Mouse (Mus musculus): ENCODE results near the gene Clec4n. TPM values are rescaled to one million over a fixed set of nuclear protein-coding genes. Genes with fewer than 3 reads are reported as not detected.

Clec4n gene
- polyA plus RNA-seq, 1 experiment from 2014 or later: 3.7 TPM

- Histone ChIP-seq H3K4me3 (ENCODE audit: low read length) (no peak overlapping the region), H3K36me3 (ENCODE audit: insufficient read depth, low read length) (no peaks in the 10 kb centered on the region), H3K9me3 (ENCODE audit: low read length) (no peaks in the 10 kb centered on the region), H3K4me1 (ENCODE audit: insufficient read depth, low read length) (no peaks in the 10 kb centered on the region), H3K27me3 (ENCODE audit: insufficient read depth, low read length) (no peaks in the 10 kb centered on the region), H3K27ac (ENCODE audit: low read length) (no peak overlapping the region), H3K9ac (replicated peaks; ENCODE audit: low read length) (no peak overlapping the region), H3K4me2 (replicated peaks; ENCODE audit: low read depth, low read length) (no peak overlapping the region)
- ATAC-seq (ENCODE audit: low FRiP score, low TSS enrichment): no peak
These were observed 23.1 kb downstream of the Clec4n start for GRCm38 (mm10) chr6:123252735-123253134.

DNA sequence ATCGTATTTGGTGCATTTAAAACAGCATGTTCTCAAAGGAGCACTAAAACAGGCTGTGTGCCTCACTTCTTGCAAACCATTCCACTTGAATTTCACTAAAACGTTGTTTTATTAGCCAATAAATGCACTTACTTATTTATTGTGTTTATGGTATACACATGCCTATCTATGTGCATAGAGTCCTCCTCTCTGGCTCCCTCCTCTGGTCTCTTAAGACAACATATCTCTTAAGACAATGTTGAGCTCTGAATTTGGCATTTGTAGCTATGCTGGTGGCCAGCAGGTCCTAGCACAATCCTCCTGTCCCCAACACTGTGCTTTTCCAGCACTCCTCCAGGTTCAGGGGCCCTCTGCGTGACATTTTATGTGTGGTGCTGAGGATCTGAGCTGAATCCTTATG, 29.3 kb downstream of the Clec4n start:
- H3K9ac ChIP-seq (replicated peaks; ENCODE audit: low read length): no peak overlapping the region
- no peaks in the 10 kb centered on the region for H3K27me3 ChIP-seq (ENCODE audit: insufficient read depth, low read length)
- H3K4me3 ChIP-seq (ENCODE audit: low read length): no peak overlapping the region
- no peaks in the 10 kb centered on the region for H3K36me3 ChIP-seq (ENCODE audit: insufficient read depth, low read length)
- no peaks in the 10 kb centered on the region for H3K9me3 ChIP-seq (ENCODE audit: low read length)
- H3K4me1 ChIP-seq (ENCODE audit: insufficient read depth, low read length): no peaks in the 10 kb centered on the region
- H3K27ac ChIP-seq (ENCODE audit: low read length): no peak overlapping the region
- ATAC-seq (ENCODE audit: low FRiP score, low TSS enrichment): no peak
- WGBS: 68% methylated on average over 3 of the region's 3 CpGs
- H3K4me2 ChIP-seq (replicated peaks; ENCODE audit: low read depth, low read length): no peak overlapping the region

DNA sequence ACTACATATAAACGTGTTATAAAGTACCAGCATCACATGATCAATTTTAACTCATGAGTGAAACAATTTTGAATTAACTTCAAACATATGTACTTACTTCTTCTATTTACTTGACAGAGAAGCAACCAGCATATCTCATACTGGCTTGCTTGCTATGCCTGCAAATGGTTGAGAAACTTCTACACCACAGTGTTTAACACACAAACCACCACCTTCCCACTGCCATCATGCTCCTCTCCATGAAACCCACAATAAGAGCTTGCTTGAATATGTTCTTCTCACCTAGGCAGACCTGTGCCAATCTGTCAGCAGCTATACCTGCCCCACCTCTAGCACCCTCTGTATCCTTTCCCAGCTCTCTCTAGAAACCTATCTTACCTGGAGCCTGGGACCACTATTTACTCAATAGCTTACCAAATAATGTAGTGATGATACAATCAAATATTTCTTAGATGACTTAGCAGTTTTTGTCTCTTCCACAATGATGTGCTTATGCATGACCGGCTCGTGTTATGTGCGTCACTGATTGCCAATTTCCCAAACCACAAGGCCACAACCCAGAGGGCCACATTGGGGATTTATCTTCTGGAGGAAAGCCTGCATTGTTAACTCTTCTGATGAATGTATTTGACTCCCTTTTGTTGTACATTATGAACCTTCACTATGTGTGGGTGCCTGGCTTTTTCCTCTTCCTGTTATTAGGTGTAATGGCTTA, 30.4 kb downstream of the Clec4n start:
- H3K36me3 ChIP-seq (ENCODE audit: insufficient read depth, low read length): no peaks in the 10 kb centered on the region
- ATAC-seq (ENCODE audit: low FRiP score, low TSS enrichment): no peak
- H3K4me3 ChIP-seq (ENCODE audit: low read length): no peak overlapping the region
- H3K27ac ChIP-seq (ENCODE audit: low read length): no peak overlapping the region
- 87% methylated on average over 4 of the region's 4 CpGs for WGBS
- H3K9ac ChIP-seq (replicated peaks; ENCODE audit: low read length): no peak overlapping the region
- no peaks in the 10 kb centered on the region for H3K9me3 ChIP-seq (ENCODE audit: low read length)
- no peak overlapping the region for H3K4me2 ChIP-seq (replicated peaks; ENCODE audit: low read depth, low read length)
- no peaks in the 10 kb centered on the region for H3K4me1 ChIP-seq (ENCODE audit: insufficient read depth, low read length)
- H3K27me3 ChIP-seq (ENCODE audit: insufficient read depth, low read length): no peaks in the 10 kb centered on the region

DNA sequence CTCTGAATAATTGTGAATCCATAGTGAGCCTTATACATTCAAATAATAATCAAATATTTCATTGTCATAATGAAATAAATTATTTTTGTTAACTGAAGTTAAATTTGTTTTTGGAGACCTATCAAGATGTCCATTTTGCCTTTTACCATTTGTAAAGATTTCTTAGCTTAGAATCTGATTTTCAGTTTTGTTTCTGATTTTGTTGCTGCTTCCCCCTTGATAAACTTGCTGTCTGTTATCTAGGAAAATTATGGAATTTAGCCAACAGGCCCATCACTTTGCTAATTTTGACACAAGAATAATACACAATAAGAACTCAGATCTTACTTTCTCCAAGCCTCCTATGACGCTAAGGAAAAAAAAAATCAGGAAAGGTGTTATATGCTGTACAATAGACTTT, 31.2 kb downstream of the Clec4n start:
- WGBS: 84% methylated on average over 1 of the region's 1 CpGs
- no peaks in the 10 kb centered on the region for H3K9me3 ChIP-seq (ENCODE audit: low read length)
- H3K4me1 ChIP-seq (ENCODE audit: insufficient read depth, low read length): no peaks in the 10 kb centered on the region
- H3K36me3 ChIP-seq (ENCODE audit: insufficient read depth, low read length): no peaks in the 10 kb centered on the region
- H3K4me2 ChIP-seq (replicated peaks; ENCODE audit: low read depth, low read length): no peak overlapping the region
- no peaks in the 10 kb centered on the region for H3K27me3 ChIP-seq (ENCODE audit: insufficient read depth, low read length)
- no peak overlapping the region for H3K4me3 ChIP-seq (ENCODE audit: low read length)
- no peak overlapping the region for H3K9ac ChIP-seq (replicated peaks; ENCODE audit: low read length)
- ATAC-seq (ENCODE audit: low FRiP score, low TSS enrichment): no peak
- H3K27ac ChIP-seq (ENCODE audit: low read length): no peak overlapping the region

GRCm38 (mm10) chr6:123261555-123262161, 32.0 kb downstream of the Clec4n start, which contains the start of gene Clec4d:
Clec4d (plus strand) TSS chr6:123262111.
- WGBS: 67% methylated on average over 4 of the region's 4 CpGs
- no peak for ATAC-seq (ENCODE audit: low FRiP score, low TSS enrichment)

DNA sequence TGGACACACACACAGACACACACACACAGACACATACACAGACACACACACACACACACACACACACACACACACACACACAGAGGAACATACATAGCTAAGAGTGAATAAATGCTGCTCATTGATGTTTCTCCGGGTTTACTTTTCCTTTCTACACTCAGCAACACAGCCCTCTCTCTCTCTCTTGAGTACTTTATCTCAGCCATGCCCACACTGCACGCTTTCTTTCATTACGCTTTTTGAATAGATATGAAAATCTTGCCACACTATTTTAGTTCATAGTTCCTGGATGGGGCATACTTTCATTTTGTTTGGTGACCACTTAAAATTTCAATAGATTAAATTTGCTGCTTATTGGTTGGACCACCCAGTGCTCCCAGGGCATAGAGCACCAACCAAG, 34.6 kb downstream of the Clec4n start:
- H3K4me1 ChIP-seq (ENCODE audit: insufficient read depth, low read length): no peaks in the 10 kb centered on the region
- H3K4me2 ChIP-seq (replicated peaks; ENCODE audit: low read depth, low read length): no peak overlapping the region
- no peak for ATAC-seq (ENCODE audit: low FRiP score, low TSS enrichment)
- no peaks in the 10 kb centered on the region for H3K9me3 ChIP-seq (ENCODE audit: low read length)
- no peaks in the 10 kb centered on the region for H3K27me3 ChIP-seq (ENCODE audit: insufficient read depth, low read length)
- H3K27ac ChIP-seq (ENCODE audit: low read length): no peak overlapping the region
- 89% methylated on average over 3 of the region's 3 CpGs for WGBS
- no peaks in the 10 kb centered on the region for H3K36me3 ChIP-seq (ENCODE audit: insufficient read depth, low read length)
- H3K9ac ChIP-seq (replicated peaks; ENCODE audit: low read length): no peak overlapping the region
- H3K4me3 ChIP-seq (ENCODE audit: low read length): no peak overlapping the region

More at GRCm38 (mm10) chr6:123261555-123262161, 32.0 kb downstream of the Clec4n start, which contains the start of gene Clec4d:
- Histone ChIP-seq H3K36me3 (ENCODE audit: insufficient read depth, low read length) (no peaks in the 10 kb centered on the region), H3K4me2 (replicated peaks; ENCODE audit: low read depth, low read length) (no peak within 1 kb of the TSS), H3K4me1 (ENCODE audit: insufficient read depth, low read length) (no peaks in the 10 kb centered on the region), H3K27ac (ENCODE audit: low read length) (no peak within 1 kb of the TSS), H3K27me3 (ENCODE audit: insufficient read depth, low read length) (no peaks in the 10 kb centered on the region), H3K9me3 (ENCODE audit: low read length) (no peaks in the 10 kb centered on the region), H3K9ac (replicated peaks; ENCODE audit: low read length) (no peak within 1 kb of the TSS), H3K4me3 (ENCODE audit: low read length) (no peak within 1 kb of the TSS)

GRCm38 (mm10) chr6:123265809-123266208, 36.2 kb downstream of the Clec4n start:
- no peaks in the 10 kb centered on the region for H3K9me3 ChIP-seq (ENCODE audit: low read length)
- H3K4me3 ChIP-seq (ENCODE audit: low read length): no peak overlapping the region
- H3K4me1 ChIP-seq (ENCODE audit: insufficient read depth, low read length): no peaks in the 10 kb centered on the region
- H3K27me3 ChIP-seq (ENCODE audit: insufficient read depth, low read length): no peaks in the 10 kb centered on the region
- H3K27ac ChIP-seq (ENCODE audit: low read length): no peak overlapping the region
- no peaks in the 10 kb centered on the region for H3K36me3 ChIP-seq (ENCODE audit: insufficient read depth, low read length)
- ATAC-seq (ENCODE audit: low FRiP score, low TSS enrichment): no peak
- no peak overlapping the region for H3K4me2 ChIP-seq (replicated peaks; ENCODE audit: low read depth, low read length)
- H3K9ac ChIP-seq (replicated peaks; ENCODE audit: low read length): no peak overlapping the region
- WGBS: 90% methylated on average over 4 of the region's 4 CpGs

DNA sequence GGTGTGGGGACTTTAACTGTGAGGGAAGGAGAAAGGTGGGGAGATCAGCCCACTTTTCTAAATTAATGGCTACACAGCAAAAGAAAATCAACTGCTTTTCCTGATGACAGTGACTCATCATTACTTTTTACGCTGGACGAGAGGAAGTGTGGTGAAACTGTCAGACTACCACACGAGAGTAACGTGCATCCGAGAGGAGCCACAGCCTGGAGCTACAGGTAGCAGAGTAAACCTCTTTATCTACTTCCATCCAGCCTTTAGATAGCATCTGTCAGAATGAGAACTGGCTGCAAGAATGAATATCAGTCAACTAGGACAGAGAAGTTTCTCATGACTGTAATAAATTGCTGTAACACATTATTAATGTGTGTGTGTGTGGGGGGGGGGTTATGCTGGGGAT, 37.3 kb downstream of the Clec4n start:
- H3K9me3 ChIP-seq (ENCODE audit: low read length): no peaks in the 10 kb centered on the region
- no peak overlapping the region for H3K4me2 ChIP-seq (replicated peaks; ENCODE audit: low read depth, low read length)
- 70% methylated on average over 5 of the region's 5 CpGs for WGBS
- H3K27ac ChIP-seq (ENCODE audit: low read length): no peak overlapping the region
- H3K4me1 ChIP-seq (ENCODE audit: insufficient read depth, low read length): no peaks in the 10 kb centered on the region
- no peak overlapping the region for H3K4me3 ChIP-seq (ENCODE audit: low read length)
- no peak overlapping the region for H3K9ac ChIP-seq (replicated peaks; ENCODE audit: low read length)
- H3K36me3 ChIP-seq (ENCODE audit: insufficient read depth, low read length): no peaks in the 10 kb centered on the region
- no peaks in the 10 kb centered on the region for H3K27me3 ChIP-seq (ENCODE audit: insufficient read depth, low read length)
- no peak for ATAC-seq (ENCODE audit: low FRiP score, low TSS enrichment)

DNA sequence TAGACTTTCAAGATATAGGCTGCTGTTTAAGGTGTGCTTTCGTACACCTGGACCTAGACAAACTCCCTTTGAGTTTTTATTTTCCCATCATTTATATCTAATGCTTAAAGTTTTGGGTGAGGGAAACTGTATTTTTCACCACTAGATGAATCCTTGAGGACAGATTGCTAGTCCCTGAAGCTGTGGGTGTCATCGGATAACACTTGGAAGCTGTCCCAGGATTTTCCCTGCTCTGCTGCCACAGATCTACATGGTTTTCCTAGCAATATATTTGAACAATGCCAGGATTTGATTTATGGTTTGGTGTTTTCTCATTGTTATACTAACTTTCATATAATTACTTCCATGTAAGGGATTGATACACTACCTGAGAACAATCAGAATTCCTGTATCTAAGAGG, 49.8 kb downstream of the Clec4n start:
- no peaks in the 10 kb centered on the region for H3K27me3 ChIP-seq (ENCODE audit: insufficient read depth, low read length)
- ATAC-seq (ENCODE audit: low FRiP score, low TSS enrichment): no peak
- 93% methylated on average over 2 of the region's 2 CpGs for WGBS
- H3K9me3 ChIP-seq (ENCODE audit: low read length): no peaks in the 10 kb centered on the region
- H3K36me3 ChIP-seq (ENCODE audit: insufficient read depth, low read length): no peaks in the 10 kb centered on the region
- H3K9ac ChIP-seq (replicated peaks; ENCODE audit: low read length): no peak overlapping the region
- H3K4me1 ChIP-seq (ENCODE audit: insufficient read depth, low read length): no peaks in the 10 kb centered on the region
- H3K4me3 ChIP-seq (ENCODE audit: low read length): no peak overlapping the region
- H3K27ac ChIP-seq (ENCODE audit: low read length): no peak overlapping the region
- H3K4me2 ChIP-seq (replicated peaks; ENCODE audit: low read depth, low read length): no peak overlapping the region

DNA sequence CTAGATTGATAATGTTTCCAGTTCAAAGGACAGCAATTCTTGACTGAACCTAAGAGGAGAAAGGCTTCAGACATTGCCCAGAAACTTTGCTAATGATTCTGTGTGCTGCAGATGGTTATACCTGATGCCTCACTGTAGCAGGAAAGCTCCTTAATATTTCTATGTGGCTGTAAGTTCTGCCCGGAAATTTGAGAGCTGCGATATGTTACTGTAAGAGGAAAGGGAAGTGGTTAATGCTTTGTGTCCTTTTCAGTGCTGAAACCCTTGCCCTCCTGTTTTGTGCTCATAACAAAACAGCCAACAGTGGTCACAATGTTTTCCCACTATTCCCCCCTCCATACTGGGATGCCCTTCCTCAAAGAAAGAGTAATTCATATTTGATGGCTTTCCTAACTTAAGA, 56.7 kb downstream of the Clec4n start:
- WGBS: 80% methylated on average over 2 of the region's 2 CpGs
- Histone ChIP-seq H3K9ac (replicated peaks; ENCODE audit: low read length) (no peak overlapping the region), H3K4me3 (ENCODE audit: low read length) (no peak overlapping the region), H3K27me3 (ENCODE audit: insufficient read depth, low read length) (no peaks in the 10 kb centered on the region), H3K4me1 (ENCODE audit: insufficient read depth, low read length) (no peaks in the 10 kb centered on the region), H3K27ac (ENCODE audit: low read length) (no peak overlapping the region), H3K9me3 (ENCODE audit: low read length) (no peaks in the 10 kb centered on the region), H3K4me2 (replicated peaks; ENCODE audit: low read depth, low read length) (no peak overlapping the region), H3K36me3 (ENCODE audit: insufficient read depth, low read length) (no peaks in the 10 kb centered on the region)
- no peak for ATAC-seq (ENCODE audit: low FRiP score, low TSS enrichment)

Measured in kidney, embryonic 16.5 days (tissue).